Mouse (Mus musculus) MEL (cell line): ENCODE measurements around the gene Dcun1d4. TPM values are rescaled to one million over a fixed set of nuclear protein-coding genes. Genes with fewer than 3 reads are reported as not detected.

Experiments
- DNase-seq: peaks from one replicate; pipeline ENCODE4 v3.0.0; 2011; ENCODE audit warnings: low read depth, low spot score
- H3K27ac ChIP-seq: 2 replicates; pipeline ENCODE4 v1.5.1; 2012; ENCODE audit warnings: low read depth, mild to moderate bottlenecking, control low read depth, low read length, moderate library complexity; ENCODE audit not compliant: control insufficient read depth
- H3K27me3 ChIP-seq, 2 experiments: fragments of 150-350 bp in 1 of 2; sonication (generic) in 1 of 2; 2 replicates each; pipeline ENCODE4 v1.6.1; 2012; ENCODE audit warnings: low read length in 2 of 2, mild to moderate bottlenecking in 2 of 2, improper control_type of control experiment in 1 of 2, moderate library complexity in 1 of 2; ENCODE audit not compliant: insufficient read depth in 2 of 2, control insufficient read depth in 1 of 2
- H3K36me3 ChIP-seq, 2 experiments: 2 replicates each; pipeline ENCODE4 v1.6.1; 2012 to 2014; ENCODE audit warnings: low read length in 2 of 2, improper control_type of control experiment in 1 of 2, inconsistent platforms in 1 of 2, mild to moderate bottlenecking in 1 of 2; ENCODE audit not compliant: insufficient read depth in 2 of 2, control insufficient read depth in 1 of 2
- H3K4me1 ChIP-seq, 2 experiments: fragments of 150-350 bp in 1 of 2; sonication (generic) in 1 of 2; 2 replicates each; pipeline ENCODE4 v1.6.1; 2012; ENCODE audit warnings: low read length in 2 of 2, improper control_type of control experiment in 1 of 2, mild to moderate bottlenecking in 1 of 2; ENCODE audit not compliant: insufficient read depth in 2 of 2, control insufficient read depth in 1 of 2
- H3K4me3 ChIP-seq, 2 experiments: fragments of 150-350 bp in 1 of 2; sonication (generic) in 1 of 2; 2 replicates each; pipeline ENCODE4 v1.5.1; 2012; ENCODE audit warnings: low read depth in 2 of 2, low read length in 2 of 2, mild to moderate bottlenecking in 2 of 2, moderate library complexity in 2 of 2, control low read depth in 1 of 2, improper control_type of control experiment in 1 of 2; ENCODE audit not compliant: control insufficient read depth in 1 of 2, insufficient read depth in 1 of 2
- H3K79me2 ChIP-seq: 2 replicates; pipeline ENCODE4 v1.6.1; 2012; ENCODE audit warnings: mild to moderate bottlenecking, low read length, moderate library complexity; ENCODE audit not compliant: control insufficient read depth, poor library complexity, insufficient read depth
- H3K9ac ChIP-seq: 2 replicates; pipeline ENCODE4 v1.6.1; 2012; ENCODE audit warnings: low read depth, mild to moderate bottlenecking, control low read depth, low read length, moderate library complexity; ENCODE audit not compliant: control insufficient read depth, poor library complexity, severe bottlenecking
- H3K9me3 ChIP-seq: fragments of 150-350 bp; sonication (generic); replicated peaks from 2 replicates; pipeline ENCODE4 v1.6.1; 2012; ENCODE audit warnings: mild to moderate bottlenecking, low read length, improper control_type of control experiment, moderate library complexity; ENCODE audit not compliant: insufficient read depth
- BHLHE40 ChIP-seq: IDR thresholded peaks from 2 replicates; pipeline ENCODE4 v1.6.1; 2012; ENCODE audit warnings: low read depth, mild to moderate bottlenecking, inconsistent platforms, low read length, improper control_type of control experiment, borderline replicate concordance
- CHD2 ChIP-seq: IDR thresholded peaks from 2 replicates; pipeline ENCODE4 v1.6.1; 2011; ENCODE audit warnings: low read length, improper control_type of control experiment
- ELF1 ChIP-seq: IDR thresholded peaks from 2 replicates; pipeline ENCODE4 v1.6.1; 2014; ENCODE audit warnings: low read depth, mild to moderate bottlenecking, inconsistent platforms, low read length, improper control_type of control experiment, moderate library complexity
- EP300 ChIP-seq, 2 experiments: IDR thresholded peaks; 2 replicates each; pipeline ENCODE4 v1.6.1; 2011; ENCODE audit warnings: improper control_type of control experiment in 2 of 2, low read length in 2 of 2, low read depth in 1 of 2, mild to moderate bottlenecking in 1 of 2
- ETS1 ChIP-seq: IDR thresholded peaks from 2 replicates; pipeline ENCODE4 v1.6.1; 2012; ENCODE audit warnings: low read depth, mild to moderate bottlenecking, inconsistent platforms, low read length, improper control_type of control experiment, moderate library complexity
- GATA1 ChIP-seq: IDR thresholded peaks from 2 replicates; pipeline ENCODE4 v1.6.1; 2011; ENCODE audit warnings: low read depth, low read length, improper control_type of control experiment
- HCFC1 ChIP-seq: IDR thresholded peaks from 2 replicates; pipeline ENCODE4 v1.6.1; 2012; ENCODE audit warnings: low read depth, mild to moderate bottlenecking, inconsistent platforms, low read length, improper control_type of control experiment, moderate library complexity
- KAT2A ChIP-seq: conservative IDR thresholded peaks from 2 replicates; pipeline ENCODE4 v1.6.1; 2012; ENCODE audit warnings: low read depth, low read length, improper control_type of control experiment, inconsistent platforms
- MAX ChIP-seq: IDR thresholded peaks from 2 replicates; pipeline ENCODE4 v1.6.1; 2011; ENCODE audit warnings: low read length, improper control_type of control experiment
- MAZ ChIP-seq: IDR thresholded peaks from 2 replicates; pipeline ENCODE4 v1.6.1; 2012; ENCODE audit warnings: low read depth, mild to moderate bottlenecking, inconsistent platforms, low read length, improper control_type of control experiment
- MXI1 ChIP-seq: IDR thresholded peaks from 2 replicates; pipeline ENCODE4 v1.6.1; 2011; ENCODE audit warnings: mild to moderate bottlenecking, low read depth, low read length, improper control_type of control experiment
- MYC ChIP-seq: IDR thresholded peaks from 2 replicates; pipeline ENCODE4 v1.6.1; 2011; ENCODE audit warnings: low read depth, mild to moderate bottlenecking, low read length, improper control_type of control experiment, moderate library complexity
- NELFE ChIP-seq: IDR thresholded peaks from 2 replicates; pipeline ENCODE4 v1.6.1; 2011; ENCODE audit warnings: low read depth, low read length, improper control_type of control experiment
- NRF1 ChIP-seq: IDR thresholded peaks from 2 replicates; pipeline ENCODE4 v1.6.1; 2014; ENCODE audit warnings: low read depth, mild to moderate bottlenecking, inconsistent platforms, low read length, improper control_type of control experiment, moderate library complexity; ENCODE audit not compliant: poor library complexity, insufficient read depth, severe bottlenecking
- POLR2A ChIP-seq, 2 experiments: IDR thresholded peaks; 2 replicates each; pipeline ENCODE4 v1.6.1; 2011 to 2012; ENCODE audit warnings: low read length in 2 of 2, mild to moderate bottlenecking in 2 of 2, control low read depth in 1 of 2, improper control_type of control experiment in 1 of 2, low read depth in 1 of 2, moderate library complexity in 1 of 2; ENCODE audit not compliant: control insufficient read depth in 1 of 2, insufficient read depth in 1 of 2, poor library complexity in 1 of 2
- POLR2AphosphoS2 ChIP-seq: IDR thresholded peaks from 2 replicates; pipeline ENCODE4 v1.6.1; 2011; ENCODE audit warnings: low read length, improper control_type of control experiment
- POLR2AphosphoS5 ChIP-seq: IDR thresholded peaks from 2 replicates; pipeline ENCODE4 v1.6.1; 2012; ENCODE audit warnings: low read depth, borderline replicate concordance, mild to moderate bottlenecking, inconsistent platforms, low read length, moderate library complexity, mixed read lengths
- SIN3A ChIP-seq: IDR thresholded peaks from 2 replicates; pipeline ENCODE4 v1.6.1; 2012; ENCODE audit warnings: low read length, improper control_type of control experiment, inconsistent platforms
- TCF12 ChIP-seq: IDR thresholded peaks from 2 replicates; pipeline ENCODE4 v1.6.1; 2014; ENCODE audit warnings: low read depth, mild to moderate bottlenecking, inconsistent platforms, low read length, improper control_type of control experiment, moderate library complexity
- USF1 ChIP-seq: IDR thresholded peaks from 2 replicates; pipeline ENCODE4 v1.6.1; 2014; ENCODE audit warnings: low read depth, mild to moderate bottlenecking, inconsistent platforms, low read length, improper control_type of control experiment, moderate library complexity
- USF2 ChIP-seq, 2 experiments: IDR thresholded peaks; 2 replicates each; pipeline ENCODE4 v1.6.1; 2011 to 2012; ENCODE audit warnings: improper control_type of control experiment in 2 of 2, low read length in 2 of 2, borderline replicate concordance in 1 of 2, inconsistent platforms in 1 of 2, low read depth in 1 of 2, mild to moderate bottlenecking in 1 of 2; ENCODE audit not compliant: insufficient read depth in 1 of 2
- ZC3H11A ChIP-seq: IDR thresholded peaks from 2 replicates; pipeline ENCODE4 v1.6.1; 2012; ENCODE audit warnings: low read depth, mild to moderate bottlenecking, inconsistent platforms, low read length, improper control_type of control experiment
- ZNF384 ChIP-seq: IDR thresholded peaks from 2 replicates; pipeline ENCODE4 v1.6.1; 2012; ENCODE audit warnings: low read depth, mild to moderate bottlenecking, inconsistent platforms, low read length, improper control_type of control experiment
- polyA plus RNA-seq, 2 experiments: library from polyadenylated mRNA; stranded (reverse) in 1 of 2; unstranded in 1 of 2; fragments of >175 nt in 1 of 2; fragments of >200 nt in 1 of 2; gene quantifications; 2 replicates each; pipeline versions ENCODE4 v1.2.1 to v1.2.4; 2012; ENCODE audit warnings: low replicate concordance in 2 of 2, low read depth in 1 of 2; ENCODE audit not compliant: insufficient read length in 2 of 2, insufficient read depth in 1 of 2, missing spikeins in 1 of 2
- total RNA-seq: library from RNA; depleted of rRNA; stranded (reverse); fragments of 300-350 nt; gene quantifications from 2 replicates; pipeline ENCODE4 v1.2.3, GENCODE M21; 2012

Dcun1d4 gene
- total and polyA plus RNA-seq, 3 experiments: 7.6 to 10.0 TPM; not detected in 1

- peak overlapping the region; percentile 70 for H3K27ac ChIP-seq
- DNase-seq: peak; percentile 95
Observed at GRCm38 (mm10) chr5:73491837-73492720, 11.3 kb downstream of the Dcun1d4 start.

DNA sequence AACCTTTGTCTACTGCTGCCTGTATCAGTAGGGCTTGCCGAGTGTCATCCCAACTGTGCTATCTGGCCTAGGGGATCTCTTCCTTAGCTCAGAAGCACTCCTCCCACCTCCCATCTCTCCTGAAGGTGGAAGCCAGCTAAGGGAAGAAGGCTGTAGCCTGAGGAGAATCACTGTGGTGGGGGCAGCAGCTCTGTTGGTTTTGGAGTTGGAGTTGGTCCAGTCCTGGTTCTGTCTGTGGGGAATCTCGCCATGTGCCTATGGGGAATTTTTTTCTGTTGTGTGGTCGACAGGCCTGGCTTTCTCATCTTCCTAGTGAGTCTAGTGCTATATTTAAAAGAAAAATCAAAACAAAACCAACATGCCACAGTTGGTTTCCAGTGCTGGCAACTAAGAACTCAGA is 16.6 kb downstream of the Dcun1d4 start:
- peaks cover 16% of the 10 kb centered on the region for H3K79me2 ChIP-seq
- H3K27me3 ChIP-seq: no peaks in the 10 kb centered on the region
- H3K4me3 ChIP-seq: no peak overlapping the region
- no peak overlapping the region for H3K9ac ChIP-seq
- no peak for DNase-seq
- H3K27ac ChIP-seq: no peak overlapping the region
- no peaks in the 10 kb centered on the region for H3K9me3 ChIP-seq
- H3K4me1 ChIP-seq: peaks cover 10 to 12% of the 10 kb centered on the region in 2 experiments
- TF ChIP-seq GATA1 (0 out of 2 replicates have a peak, but pooled peaks have one; percentile 17), ELF1 (no peak)
- H3K36me3 ChIP-seq: peaks cover 0 to 18% of the 10 kb centered on the region in 2 experiments; a peak in 2 of 4 replicates

More at GRCm38 (mm10) chr5:73491837-73492720, 11.3 kb downstream of the Dcun1d4 start:
- Histone ChIP-seq H3K9ac (peak overlapping the region; percentile 88), H3K4me1 (peaks cover 12 to 14% of the 10 kb centered on the region in 2 experiments), H3K4me3 (peak overlapping the region; percentile 81 to 84), H3K27me3 (peaks cover 1 to 9% of the 10 kb centered on the region in 2 experiments; a peak in 2 of 4 replicates), H3K36me3 (peaks cover 0 to 18% of the 10 kb centered on the region in 2 experiments; a peak in 2 of 4 replicates), H3K9me3 (no peaks in the 10 kb centered on the region), H3K79me2 (peaks cover 17% of the 10 kb centered on the region)
- no peak for TF ChIP-seq CHD2
- peak; percentile 42; the same call in 1 of the 2 replicates for TF ChIP-seq POLR2AphosphoS2
- peak; percentile 33; the same call in 1 of the 2 replicates for TF ChIP-seq NRF1
- TF ChIP-seq SIN3A: peak; percentile 95
- peak; percentile 96 for TF ChIP-seq MYC
- peak; percentile 94 for TF ChIP-seq HCFC1
- 0 out of 2 replicates have a peak, but pooled peaks have one; percentile 28 for TF ChIP-seq ELF1
- peak; percentile 70; the same call in 1 of the 2 replicates for TF ChIP-seq BHLHE40
- TF ChIP-seq USF1: peak; percentile 88
- no peak for TF ChIP-seq POLR2AphosphoS5
- TF ChIP-seq KAT2A: peak; percentile 72
- TF ChIP-seq MXI1: peak; percentile 98
- no peak for TF ChIP-seq ZNF384
- no peak for TF ChIP-seq ZC3H11A
- peak in 1 of 2 experiments; percentile 46; a peak in 1 of 4 replicates for TF ChIP-seq USF2 (IDR thresholded peaks at IDR 0.05; ENCODE audit: borderline replicate concordance in 1 of 2, insufficient read depth in 1 of 2, low read depth in 1 of 2, low read length in 2 of 2)
- peak; percentile 87 for TF ChIP-seq NELFE
- TF ChIP-seq MAX: peak; percentile 96
- TF ChIP-seq ETS1: no peak
- TF ChIP-seq TCF12: peak; percentile 51
- 0 out of 2 replicates have a peak, but pooled peaks have one; percentile 32 for TF ChIP-seq MAZ
- TF ChIP-seq EP300 (IDR thresholded peaks at IDR 0.05; ENCODE audit: low read depth in 1 of 2, low read length in 2 of 2): no peak
- TF ChIP-seq POLR2A (IDR thresholded peaks at IDR 0.05; ENCODE audit: control insufficient read depth in 1 of 2, insufficient read depth in 1 of 2, low read depth in 1 of 2, low read length in 2 of 2, poor library complexity in 1 of 2): peak; percentile 38 to 89; a peak in 2 of 4 replicates
